Comparison of ENCODE assay signal across 24 mouse cellular contexts in the genomic region with DNA sequence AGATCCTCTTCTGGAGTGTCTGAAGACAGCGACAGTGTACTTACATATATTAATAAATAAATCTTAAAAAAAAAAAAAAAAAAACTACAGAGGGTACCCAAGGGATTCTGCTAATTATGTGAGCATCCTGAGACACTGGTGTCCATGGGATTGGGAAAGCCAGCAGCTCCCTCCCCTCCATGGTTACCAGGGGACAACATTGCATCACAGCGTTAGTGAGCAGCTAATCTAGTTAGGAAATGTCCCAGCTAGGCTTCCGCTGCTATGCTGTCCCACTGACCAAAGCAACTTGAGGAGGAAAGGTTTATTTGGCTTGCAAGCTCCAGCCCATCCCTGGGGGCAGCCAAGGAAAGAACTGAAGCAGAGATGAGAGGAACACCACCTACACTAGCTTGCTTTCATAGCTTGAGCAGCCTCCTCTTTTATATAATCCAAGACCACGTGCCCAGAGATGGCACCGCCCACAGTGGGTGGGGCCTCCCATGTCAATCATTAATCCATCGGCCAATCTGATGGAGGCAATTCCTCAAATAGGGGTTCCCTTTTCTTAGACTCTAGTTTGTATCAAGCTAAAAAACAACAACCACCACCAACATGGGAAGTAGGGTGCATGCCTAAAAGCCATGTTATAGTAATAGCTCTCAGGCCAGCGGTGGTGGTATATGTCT. TPM values are rescaled to one million over a fixed set of nuclear protein-coding genes. Genes with fewer than 3 reads are reported as not detected.
A peak's percentile ranks its signal among the peaks of the same experiment; 100 is the strongest.
DNase-seq lines count a peak whose midpoint lies in the region; ATAC-seq and TF ChIP-seq lines count a peak whose summit lies in the region.
"Had no signal": no experiment of that assay in that cellular context is flagged by ENCODE, and none has a peak within 500 bp of the region (broad histone marks: within the 10 kb centered on the region; RNA-seq: fewer than 3 reads in every experiment).

No protein-coding gene starts in this region.

- peaks cover 8% of the 10 kb centered on the region for H3K4me1 ChIP-seq in heart, embryonic 11.5 days (ENCODE audit: control insufficient read depth, insufficient read depth, low read length)
- H3K4me1 ChIP-seq in lung, postnatal 0 days (ENCODE audit: insufficient read depth, low read depth, low read length): peaks cover 4% of the 10 kb centered on the region; the same call in 1 of the 2 replicates

- no peak overlapping the region for H3K4me2 ChIP-seq in heart, embryonic 11.5 days
- no peak overlapping the region for H3K4me2 ChIP-seq in lung, postnatal 0 days (replicated peaks; ENCODE audit: low read depth, low read length)
- H3K4me2 ChIP-seq: embryonic facial prominence, embryonic 12.5 days; forebrain, embryonic 15.5 days; heart, embryonic 13.5 days; hindbrain, embryonic 12.5 days had no signal

- 81% methylated on average over 7 of the region's 7 CpGs for WGBS in heart, embryonic 11.5 days (ENCODE audit: insufficient replicate concordance)
- WGBS in lung, postnatal 0 days: 81% methylated on average over 7 of the region's 7 CpGs

- no peak for TF ChIP-seq CTCF in lung, postnatal 0 days (IDR thresholded peaks at IDR 0.05)

- H3K9ac ChIP-seq in heart, embryonic 11.5 days (ENCODE audit: low read depth, low read length): no peak overlapping the region
- H3K9ac ChIP-seq in lung, postnatal 0 days (replicated peaks; ENCODE audit: low read depth): no peak overlapping the region
- H3K9ac ChIP-seq: embryonic facial prominence, embryonic 12.5 days; forebrain, embryonic 15.5 days; heart, embryonic 13.5 days; hindbrain, embryonic 12.5 days had no signal

- H3K27ac ChIP-seq in heart, embryonic 11.5 days (ENCODE audit: low read depth, low read length): no peak overlapping the region
- H3K27ac ChIP-seq in lung, postnatal 0 days (ENCODE audit: low read length): no peak overlapping the region
- H3K27ac ChIP-seq: embryonic facial prominence, embryonic 12.5 days; forebrain, embryonic 15.5 days; heart, adult 2 months; heart, embryonic 13.5 days; hindbrain, embryonic 12.5 days; hindbrain, postnatal 0 days had no signal

- no peaks in the 10 kb centered on the region for H3K27me3 ChIP-seq in heart, embryonic 11.5 days (ENCODE audit: control insufficient read depth, insufficient read depth, low read length)
- H3K27me3 ChIP-seq in lung, postnatal 0 days (replicated peaks; ENCODE audit: insufficient read depth, low read length): no peaks in the 10 kb centered on the region
- H3K27me3 ChIP-seq: embryonic facial prominence, embryonic 12.5 days; forebrain, embryonic 15.5 days; heart, embryonic 13.5 days; hindbrain, embryonic 12.5 days; Patski had no signal

- DNase-seq in heart, postnatal 10 days: peak; percentile 8 to 14
- DNase-seq in lung, postnatal 0 days (ENCODE audit: low spot score): peak; percentile 62
- DNase-seq in lung, postnatal 25 days (ENCODE audit: low spot score): no peak
- DNase-seq in ZHBTc4 (ENCODE audit: low read depth, low spot score): peak; percentile 36
- no peak for DNase-seq in urinary bladder, postnatal 4 days (ENCODE audit: low spot score in 2 of 2)
- DNase-seq in ovary, postnatal 10 days (ENCODE audit: low spot score): no peak
- DNase-seq: adrenal gland, adult 8-10 months; adrenal gland, postnatal 36 days; cerebellum, adult 11 months; cerebellum, adult 8-10 months; cerebellum, postnatal 14 days; gastrocnemius, postnatal 36 days; heart, adult 2 months; heart, postnatal 4 days had no signal

- intact Hi-C loops in heart, postnatal 10 days (cut with DNase I): no loop called here

- no peak for TF ChIP-seq EP300 in lung, postnatal 0 days (IDR thresholded peaks at IDR 0.05)

- no peak for ATAC-seq in heart, embryonic 11.5 days (replicated peaks; ENCODE audit: insufficient number of reproducible peaks, low FRiP score, low TSS enrichment)
- peak; percentile 39; the same call in 1 of the 2 replicates for ATAC-seq in lung, postnatal 0 days
- 0 out of 2 replicates have a peak, but pooled peaks have one; percentile 29 for ATAC-seq in megakaryocyte progenitor cell, adult 5-6 weeks (replicated peaks; ENCODE audit: poor library complexity)
- ATAC-seq: CD4-positive, CD25-positive, alpha-beta regulatory T cell, adult 4 months; forebrain, embryonic 15.5 days; hindbrain, postnatal 0 days; Patski had no signal

- H3K36me3 ChIP-seq in heart, embryonic 11.5 days (ENCODE audit: control insufficient read depth, insufficient read depth, low read length): no peaks in the 10 kb centered on the region
- H3K36me3 ChIP-seq in lung, postnatal 0 days (ENCODE audit: insufficient read depth, low read length): no peaks in the 10 kb centered on the region
- H3K36me3 ChIP-seq: embryonic facial prominence, embryonic 12.5 days; forebrain, embryonic 15.5 days; G1E; heart, embryonic 13.5 days; hindbrain, embryonic 12.5 days had no signal

- no peaks in the 10 kb centered on the region for H3K9me3 ChIP-seq in heart, embryonic 11.5 days (replicated peaks; ENCODE audit: control insufficient read depth, low read length)
- no peaks in the 10 kb centered on the region for H3K9me3 ChIP-seq in lung, postnatal 0 days (ENCODE audit: low read length)
- H3K9me3 ChIP-seq: embryonic facial prominence, embryonic 12.5 days; forebrain, embryonic 15.5 days; G1E; heart, embryonic 13.5 days; hindbrain, embryonic 12.5 days had no signal

- H3K4me3 ChIP-seq in heart, embryonic 11.5 days (ENCODE audit: low read depth, low read length): no peak overlapping the region
- H3K4me3 ChIP-seq in lung, postnatal 0 days (ENCODE audit: low read depth, low read length): no peak overlapping the region
- H3K4me3 ChIP-seq: embryonic facial prominence, embryonic 12.5 days; forebrain, embryonic 15.5 days; heart, adult 2 months; heart, embryonic 13.5 days; hindbrain, embryonic 12.5 days had no signal

RNA-seq across cellular contexts. Expression of a gene that starts 17.7 kb away (rescaled TPM):
- 1 to 10 TPM; 2.8 to 3.0 TPM for total RNA-seq in heart, postnatal 10 days (2021)
- polyA plus RNA-seq in heart, embryonic 11.5 days (2014; fragmentation: Nextera tagmentation; extraction: Ambion mirVana): 3.3 and 3.7 TPM in 2 replicates
- polyA plus RNA-seq in lung, postnatal 0 days (2015; fragmentation: Nextera tagmentation; extraction: Ambion mirVana): 1.2 and 1.3 TPM in 2 replicates
- 1.7 and 2.3 TPM in 2 replicates for total RNA-seq in megakaryocyte progenitor cell, adult 5-6 weeks (2015)
- total RNA-seq in megakaryocyte progenitor cell, adult 5-6 weeks (2017): 0.54 and 1.1 TPM in 2 replicates

Comparison
In these comparisons a context has a peak if more than half of its experiments do, and no peak if none do; other contexts are left out.
1. DNase-seq: peak in heart, postnatal 10 days (2 of 2), lung, postnatal 0 days (single experiment) and ZHBTc4 (single experiment); none in lung, postnatal 25 days (single experiment), urinary bladder, postnatal 4 days (0 of 2) and ovary, postnatal 10 days (single experiment).